Mouse (Mus musculus) heart, postnatal 0 days (tissue): ENCODE data around the gene Tatdn2.

Experiments
- CTCF ChIP-seq: IDR thresholded peaks from 2 replicates; pipeline ENCODE4 v1.5.1; 2016; ENCODE audit warnings: antibody characterized with exemption, control low read depth, low read depth
- EP300 ChIP-seq: IDR thresholded peaks from 2 replicates; pipeline ENCODE4 v1.6.1; 2016; ENCODE audit warnings: antibody characterized with exemption, low read depth

DNA sequence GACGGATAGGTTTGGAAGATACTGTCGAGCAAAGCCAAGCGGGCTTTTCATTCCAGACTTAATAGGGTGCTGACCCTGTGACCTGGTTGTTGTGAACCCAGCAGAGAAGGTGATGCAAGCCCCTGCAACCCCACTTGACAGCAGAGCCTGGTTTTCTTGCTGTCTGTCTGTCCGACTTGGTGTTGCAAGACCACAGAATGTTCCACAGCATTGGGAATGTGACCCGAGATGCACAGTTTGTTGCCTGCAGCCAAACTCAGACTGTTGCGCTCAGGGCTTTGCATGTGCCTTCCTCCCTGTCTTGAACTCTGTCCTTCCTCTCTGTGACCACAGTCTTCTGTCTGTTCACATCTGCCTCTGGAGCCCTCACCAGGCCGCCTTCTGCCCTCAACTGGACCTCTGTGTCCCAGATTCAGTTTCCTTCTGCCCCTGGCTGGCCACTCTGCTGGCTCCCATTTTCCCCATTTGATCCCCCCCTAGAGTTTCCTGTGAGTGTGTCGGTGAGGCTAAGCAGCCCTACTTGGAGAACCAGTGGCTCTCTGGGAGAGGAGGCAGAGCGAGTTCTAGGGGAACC is 16.8 kb upstream of the Tatdn2 start:
- TF ChIP-seq CTCF = no peak
- TF ChIP-seq EP300 = no peak
